Mouse (Mus musculus) cerebellum, adult 2 months (tissue): Measurements from ENCODE around the gene Lor.

Experiments used
- CTCF ChIP-seq: fragments of 200-500 bp; IDR thresholded peaks from 2 replicates; pipeline ENCODE4 v1.5.1; 2011; ENCODE audit warnings: low read depth, mild to moderate bottlenecking, control low read depth, low read length, moderate library complexity, borderline replicate concordance; ENCODE audit not compliant: insufficient read depth
- POLR2A ChIP-seq: fragments of 200-500 bp; IDR thresholded peaks from 2 replicates; pipeline ENCODE4 v1.6.1; 2011; ENCODE audit warnings: low read length, control low read depth, borderline replicate concordance; ENCODE audit not compliant: insufficient read depth

GRCm38 (mm10) chr3:92110790-92111189 is 27.8 kb upstream of the Lor start:
- TF ChIP-seq POLR2A: no peak
- TF ChIP-seq CTCF: no peak
